In the genomic region with DNA sequence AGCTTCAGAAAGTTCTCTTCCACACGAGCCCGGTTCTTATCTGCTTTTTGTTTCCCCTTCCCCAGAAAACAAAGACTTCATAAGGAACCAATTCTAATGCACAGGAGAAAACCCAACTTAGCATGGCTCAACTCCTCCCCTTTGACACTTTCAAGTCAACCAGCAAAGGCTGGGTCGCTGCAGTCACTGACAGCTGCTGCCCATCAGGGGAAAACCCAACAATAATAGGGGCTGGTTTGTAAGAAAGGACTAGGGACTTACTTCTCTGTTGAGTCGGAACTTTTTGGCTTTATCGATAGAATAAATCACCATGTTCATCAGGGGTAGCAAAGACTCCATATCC, we compare ENCODE assay signal across 8 mouse cellular contexts. TPM values are rescaled to one million over a fixed set of nuclear protein-coding genes. Genes with fewer than 3 reads are reported as not detected.
A peak's percentile ranks its signal among the peaks of the same experiment; 100 is the strongest.
DNase-seq lines count a peak whose midpoint lies in the region; ATAC-seq and TF ChIP-seq lines count a peak whose summit lies in the region.

A gene (minus strand): TSS at position 46 of the 343 bp plus-strand sequence.

- no peak within 1 kb of the TSS for H3K4me3 ChIP-seq in stomach, embryonic 14.5 days (ENCODE audit: low read depth, low read length)
- no peak within 1 kb of the TSS for H3K4me3 ChIP-seq in stomach, postnatal 0 days (ENCODE audit: low read depth, low read length)
- no peak within 1 kb of the TSS for H3K4me3 ChIP-seq in limb, embryonic 12.5 days (replicated peaks)
- H3K4me3 ChIP-seq in small intestine, adult 2 months (ENCODE audit: low read depth, low read length) = no peak within 1 kb of the TSS

- TF ChIP-seq CTCF in stomach, postnatal 0 days (IDR thresholded peaks at IDR 0.05; ENCODE audit: low read depth) = no peak
- TF ChIP-seq CTCF in small intestine, adult 2 months (IDR thresholded peaks at IDR 0.05; ENCODE audit: extremely low read depth, insufficient read length, insufficient replicate concordance, low read depth, low read length) = no peak

- peaks cover 67% of the 10 kb centered on the region for H3K36me3 ChIP-seq in stomach, embryonic 14.5 days (ENCODE audit: control insufficient read depth, insufficient read depth, low read length)
- H3K36me3 ChIP-seq in stomach, postnatal 0 days (ENCODE audit: control insufficient read depth, insufficient read depth, low read length) = peaks cover 25% of the 10 kb centered on the region
- H3K36me3 ChIP-seq in limb, embryonic 12.5 days = peaks cover 88% of the 10 kb centered on the region
- peaks cover 53% of the 10 kb centered on the region for H3K36me3 ChIP-seq in small intestine, adult 2 months (ENCODE audit: control insufficient read depth, insufficient read depth, low read length)

- H3K9me3 ChIP-seq in stomach, embryonic 14.5 days (ENCODE audit: control insufficient read depth, low read depth, low read length) = no peaks in the 10 kb centered on the region
- no peaks in the 10 kb centered on the region for H3K9me3 ChIP-seq in stomach, postnatal 0 days (ENCODE audit: control insufficient read depth, low read length)
- no peaks in the 10 kb centered on the region for H3K9me3 ChIP-seq in limb, embryonic 12.5 days

- TF ChIP-seq POLR2A in small intestine, adult 2 months (IDR thresholded peaks at IDR 0.05; ENCODE audit: low read depth, low read length) = no peak

- H3K27me3 ChIP-seq in stomach, embryonic 14.5 days (ENCODE audit: control insufficient read depth, insufficient read depth, low read length) = no peaks in the 10 kb centered on the region
- no peaks in the 10 kb centered on the region for H3K27me3 ChIP-seq in stomach, postnatal 0 days (ENCODE audit: control insufficient read depth, insufficient read depth, low read length)
- no peaks in the 10 kb centered on the region for H3K27me3 ChIP-seq in limb, embryonic 12.5 days
- no peaks in the 10 kb centered on the region for H3K27me3 ChIP-seq in small intestine, adult 2 months (ENCODE audit: control insufficient read depth, insufficient read depth, low read length)

- no peak within 1 kb of the TSS for H3K9ac ChIP-seq in stomach, embryonic 14.5 days (replicated peaks; ENCODE audit: low read depth, low read length)
- no peak within 1 kb of the TSS for H3K9ac ChIP-seq in stomach, postnatal 0 days (ENCODE audit: low read length)
- no peak within 1 kb of the TSS for H3K9ac ChIP-seq in limb, embryonic 12.5 days (replicated peaks)

- 85% methylated on average over 5 of the region's 5 CpGs for WGBS in stomach, embryonic 14.5 days
- 80% methylated on average over 5 of the region's 5 CpGs for WGBS in stomach, postnatal 0 days
- WGBS in limb, embryonic 12.5 days = 88% methylated on average over 5 of the region's 5 CpGs
- 72% methylated on average over 5 of the region's 5 CpGs for WGBS in small intestine, adult 2 months

- H3K4me1 ChIP-seq in stomach, embryonic 14.5 days (ENCODE audit: control insufficient read depth, insufficient read depth, low read length) = no peaks in the 10 kb centered on the region
- H3K4me1 ChIP-seq in stomach, postnatal 0 days (replicated peaks; ENCODE audit: control insufficient read depth, insufficient read depth) = no peaks in the 10 kb centered on the region
- H3K4me1 ChIP-seq in limb, embryonic 12.5 days (replicated peaks) = no peaks in the 10 kb centered on the region
- H3K4me1 ChIP-seq in small intestine, adult 2 months (ENCODE audit: control insufficient read depth, insufficient read depth, insufficient read length, low read length) = no peaks in the 10 kb centered on the region

- no peak within 1 kb of the TSS for H3K4me2 ChIP-seq in stomach, embryonic 14.5 days (replicated peaks; ENCODE audit: low read depth, low read length)
- no peak within 1 kb of the TSS for H3K4me2 ChIP-seq in stomach, postnatal 0 days (replicated peaks; ENCODE audit: low read depth)
- H3K4me2 ChIP-seq in limb, embryonic 12.5 days = no peak within 1 kb of the TSS

- DNase-seq in adrenal gland, adult 18-20 months (ENCODE audit: low spot score in 2 of 2) = no peak
- no peak for DNase-seq in adrenal gland, adult (ENCODE audit: inconsistent age in 2 of 2, low spot score in 1 of 2)
- no peak for DNase-seq in stomach, postnatal 0 days (ENCODE audit: low spot score)
- DNase-seq in kidney, adult 8-10 months = no peak

- TF ChIP-seq EP300 in stomach, postnatal 0 days (optimal IDR thresholded peaks at IDR 0.05) = no peak

- H3K27ac ChIP-seq in stomach, embryonic 14.5 days (ENCODE audit: low read length) = no peak within 1 kb of the TSS
- H3K27ac ChIP-seq in stomach, postnatal 0 days (replicated peaks) = no peak within 1 kb of the TSS
- H3K27ac ChIP-seq in limb, embryonic 12.5 days = no peak within 1 kb of the TSS
- H3K27ac ChIP-seq in small intestine, adult 2 months (ENCODE audit: insufficient read depth, low read depth, low read length) = peak within 1 kb of the TSS; percentile 20; the same call in 1 of the 2 replicates

- ATAC-seq in stomach, embryonic 14.5 days (ENCODE audit: insufficient number of reproducible peaks, insufficient read depth, low FRiP score, low read depth) = no peak
- ATAC-seq in stomach, postnatal 0 days (ENCODE audit: low FRiP score, low TSS enrichment) = no peak
- no peak for ATAC-seq in granulocyte monocyte progenitor cell, adult 5-6 weeks (replicated peaks; ENCODE audit: poor library complexity, severe bottlenecking)
- no peak for ATAC-seq in limb, embryonic 12.5 days (ENCODE audit: insufficient number of reproducible peaks, insufficient read depth, low FRiP score, low TSS enrichment, low read depth)

RNA-seq across cellular contexts. Expression of the gene that starts here (rescaled TPM):
- total RNA-seq in adrenal gland, adult 18-20 months (2021) = 10 to 100 TPM; 11.6 to 13.1 TPM
- 23.2 and 27.5 TPM in 2 replicates for polyA plus RNA-seq in stomach, embryonic 14.5 days (2014; fragmentation: Nextera tagmentation; extraction: Ambion mirVana)
- polyA plus RNA-seq in stomach, postnatal 0 days (2015; fragmentation: Nextera tagmentation; extraction: Ambion mirVana) = 9.9 and 11.8 TPM in 2 replicates
- total RNA-seq in granulocyte monocyte progenitor cell, adult 5-6 weeks (2014; fragmentation: Nextera tagmentation) = 40.5 and 42.3 TPM in 2 replicates
- total RNA-seq in granulocyte monocyte progenitor cell, adult 5-6 weeks (2017) = 22.2 TPM in 2 replicates
- polyA plus RNA-seq in limb, embryonic 12.5 days (2016; fragmentation: Nextera tagmentation; extraction: Ambion mirVana) = 31.1 and 33.2 TPM in 2 replicates
- polyA plus RNA-seq in small intestine, adult 2 months (2012; rRNA removed) = 4.4 and 7.4 TPM in 2 replicates
